Mouse (Mus musculus): ENCODE results near the gene Acads. TPM values are rescaled to one million over a fixed set of nuclear protein-coding genes. Genes with fewer than 3 reads are reported as not detected.
"Not testable (repeated sequence)": the region's sequence is repeated elsewhere in the genome, so short reads cannot be mapped to it uniquely, and the experiment has no call there.

Acads gene
- total RNA-seq, 4 experiments from 2014 or later = 8.1 to 11.7 (median 9.2) TPM

DNA sequence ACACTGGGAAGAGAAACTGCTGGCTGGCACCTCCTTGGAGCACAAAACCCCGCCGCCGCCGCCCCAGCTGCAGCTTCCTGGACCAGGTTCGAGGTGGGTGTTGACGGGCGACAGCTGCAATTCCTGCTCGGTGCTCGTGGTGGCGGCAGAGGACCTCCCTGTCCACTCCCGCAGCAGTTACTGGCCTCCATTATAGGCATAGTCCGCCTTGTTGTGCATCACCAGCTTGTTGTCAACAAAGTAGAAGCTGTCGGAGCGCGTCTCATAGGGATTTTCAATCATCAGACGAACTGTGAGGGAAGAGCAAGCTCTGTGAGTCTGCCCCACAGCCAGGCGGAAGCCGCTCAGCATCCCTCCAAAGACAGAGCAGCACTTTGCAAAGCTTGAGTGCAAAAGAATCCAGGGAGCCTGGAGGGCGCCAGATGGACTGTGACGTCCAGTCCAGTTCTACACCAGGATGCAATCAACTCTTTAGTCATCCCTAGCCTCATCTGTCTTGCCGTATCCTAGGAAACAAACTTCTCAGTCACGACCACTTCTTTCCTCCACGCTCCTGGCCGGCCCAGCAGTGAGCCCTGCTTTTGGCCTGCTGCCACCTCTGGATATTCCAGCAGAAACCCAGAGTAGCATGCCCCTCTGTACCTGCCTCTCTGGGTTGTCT, 6.2 kb upstream of the Acads start:
- peak; percentile 77 to 89 for DNase-seq (ENCODE audit: low spot score in 2 of 2)

DNA sequence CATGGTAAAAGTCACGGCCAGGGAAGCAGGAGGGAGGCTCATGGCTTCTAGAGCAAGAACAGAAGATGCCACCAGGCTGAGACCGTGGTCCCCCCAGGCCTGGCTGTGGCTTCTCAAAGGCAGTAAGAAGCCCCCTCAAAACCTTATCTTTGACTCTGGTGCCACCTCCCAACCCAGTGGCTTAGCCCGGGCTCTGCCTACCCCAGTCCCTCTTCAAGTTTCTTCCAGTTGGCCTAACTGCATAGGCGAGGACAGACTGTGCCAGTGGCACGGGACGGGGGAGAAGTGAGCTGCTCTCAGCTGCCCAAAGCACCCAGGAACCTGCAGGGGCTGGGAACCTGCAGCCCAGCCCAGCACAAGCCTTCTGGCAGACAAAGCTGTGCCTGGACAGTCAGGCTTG, 5.5 kb upstream of the Acads start:
- no peak for DNase-seq (ENCODE audit: low spot score in 2 of 2)

DNA sequence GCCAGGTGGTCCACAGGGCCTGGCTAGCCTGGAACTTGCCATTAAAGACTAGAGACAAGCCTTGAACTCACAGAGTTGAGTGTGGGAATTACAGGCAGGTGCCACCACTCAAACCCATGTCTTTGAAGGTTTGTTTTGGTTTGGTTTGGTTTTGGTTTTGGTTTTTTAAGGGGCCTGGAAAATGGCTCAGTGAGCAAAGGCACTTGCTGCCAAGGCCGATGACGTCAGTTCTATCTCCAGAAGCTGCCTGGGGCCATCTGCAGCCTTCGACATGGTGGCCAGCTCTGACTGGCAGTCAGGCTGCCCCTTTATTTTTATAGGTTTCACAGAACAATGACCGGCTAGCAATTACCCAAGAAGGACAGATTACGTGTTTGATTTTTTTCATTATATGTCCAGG, 1.8 kb upstream of the Acads start:
- no peak for DNase-seq (ENCODE audit: low spot score in 2 of 2)

DNA sequence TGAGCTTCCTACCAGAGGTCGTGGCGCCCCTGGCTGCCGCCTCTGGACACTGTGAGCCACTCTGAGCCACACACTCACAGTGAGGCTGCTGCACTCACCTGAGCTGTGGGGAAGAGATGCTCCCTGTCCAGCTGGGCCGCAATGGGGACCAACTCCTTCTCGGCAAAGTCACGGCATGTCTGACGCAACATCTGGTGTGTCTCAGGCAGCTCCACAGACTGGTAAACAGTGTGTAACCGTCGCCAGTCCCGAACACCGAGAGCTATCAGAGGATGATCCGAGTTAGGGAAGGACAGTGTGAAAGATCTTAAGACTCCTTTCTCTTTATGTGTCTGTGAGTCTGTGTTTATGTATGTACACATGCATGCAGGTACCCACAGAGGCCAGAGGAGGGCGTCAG, 1.7 kb downstream of the Acads start:
- DNase-seq (ENCODE audit: low spot score in 2 of 2) = no peak

DNA sequence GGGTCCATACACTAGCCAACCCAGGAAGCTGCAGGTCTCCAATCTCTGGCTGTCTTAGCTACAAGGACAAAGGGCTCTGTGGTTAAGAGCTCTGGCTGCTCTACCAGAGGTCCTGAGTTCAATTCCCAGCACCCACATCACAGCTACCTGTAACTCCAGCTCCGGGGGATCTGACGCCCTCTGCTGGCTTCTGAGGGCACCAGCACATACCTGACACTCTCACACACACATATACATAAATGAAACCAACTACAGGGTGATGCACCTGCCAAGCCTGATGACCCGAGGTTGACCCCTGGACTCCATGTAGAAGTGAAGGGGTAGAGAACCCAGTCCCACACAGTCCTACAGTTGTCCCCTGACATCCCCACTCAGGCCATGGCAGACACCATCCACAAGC, 2.7 kb downstream of the Acads start:
- no peak for DNase-seq (ENCODE audit: low spot score in 2 of 2)

DNA sequence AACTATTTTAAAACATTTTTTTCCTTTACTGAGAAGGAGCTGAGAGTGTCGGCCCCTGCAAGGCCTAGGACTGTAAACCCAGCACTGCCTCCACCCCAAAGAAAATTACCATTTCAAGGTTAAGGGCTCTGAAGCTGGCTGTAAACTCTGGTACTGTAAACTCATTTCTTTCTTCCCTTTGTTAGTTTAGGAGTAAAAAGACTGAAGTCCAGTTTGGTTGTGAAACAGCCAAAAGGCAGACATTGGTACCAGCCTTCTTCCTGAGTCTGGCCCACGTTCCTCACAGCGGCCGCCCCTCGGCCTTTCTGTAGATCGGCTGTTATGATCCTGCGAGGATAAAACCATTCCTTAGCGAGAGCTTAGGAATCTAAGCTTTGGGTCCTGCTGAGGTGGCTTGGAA, 4.6 kb downstream of the Acads start:
- DNase-seq (ENCODE audit: low spot score in 2 of 2) = no peak

DNA sequence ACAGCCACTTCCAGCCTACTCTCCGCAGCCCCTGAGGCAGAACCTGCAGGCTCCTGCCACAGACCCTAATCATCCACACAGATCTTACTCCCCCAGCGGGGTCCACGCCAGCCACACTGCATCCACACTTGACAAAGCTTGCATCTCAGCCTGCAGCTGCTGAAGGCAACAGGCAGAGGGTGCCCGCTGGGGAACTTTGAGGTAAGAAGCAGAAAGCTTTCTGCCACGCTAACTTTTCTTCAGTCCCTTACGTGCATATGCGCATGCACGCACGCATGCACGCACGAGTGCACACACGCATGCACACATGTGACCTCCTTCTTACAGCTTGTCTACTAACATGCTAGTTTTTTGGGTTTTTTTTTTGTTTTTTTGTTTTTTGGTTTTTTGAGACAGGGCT, 5.9 kb downstream of the Acads start:
- DNase-seq (ENCODE audit: low spot score in 2 of 2) = no peak

DNA sequence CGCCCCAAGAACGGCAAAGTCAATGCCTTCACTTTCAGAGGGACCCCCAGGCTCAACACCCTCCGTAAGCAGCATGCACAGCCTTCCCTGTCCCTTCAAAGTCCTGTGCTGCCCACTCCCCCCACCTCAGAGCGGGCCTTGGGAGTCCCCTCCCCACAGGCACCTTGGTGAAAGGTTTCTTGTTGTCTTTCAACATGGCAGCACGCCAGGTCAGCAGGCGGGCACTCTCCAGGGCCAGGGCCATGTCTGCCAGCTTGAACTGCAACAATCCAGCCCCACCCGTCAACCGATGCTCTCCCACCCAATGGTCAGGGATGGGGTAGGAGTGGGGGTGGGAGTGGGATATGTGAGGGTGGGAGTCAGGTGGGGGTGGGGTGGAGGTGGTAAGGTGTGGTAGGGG, 8.0 kb downstream of the Acads start:
- DNase-seq (ENCODE audit: low spot score in 2 of 2) = no peak

DNA sequence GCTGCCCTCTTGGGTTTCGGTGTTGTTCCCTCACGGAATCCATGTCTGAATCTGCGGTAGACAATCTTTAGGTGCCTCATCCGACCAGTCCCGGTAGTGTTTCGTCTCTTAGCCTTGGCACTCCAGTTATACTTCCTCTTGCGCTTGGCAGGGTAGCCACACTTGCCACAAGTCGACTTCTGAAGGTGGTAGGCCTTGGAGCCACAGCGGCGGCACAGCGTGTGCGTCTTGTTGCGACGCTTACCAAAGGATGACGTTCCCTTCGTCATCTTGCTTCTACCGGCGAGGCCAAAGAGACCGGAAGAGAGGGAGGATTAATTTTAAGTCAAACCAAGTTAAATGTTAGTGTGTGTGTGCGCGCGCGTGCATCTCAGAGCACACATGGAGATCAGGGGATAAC, 15.9 kb downstream of the Acads start:
- not testable (repeated sequence) for DNase-seq (ENCODE audit: low spot score in 2 of 2)

GRCm38 (mm10) chr5:115102231-115102630, 16.9 kb downstream of the Acads start:
- no peak for DNase-seq (ENCODE audit: low spot score in 2 of 2)

GRCm38 (mm10) chr5:115100473-115100872, 18.7 kb downstream of the Acads start:
- no peak for DNase-seq (ENCODE audit: low spot score in 2 of 2)

DNA sequence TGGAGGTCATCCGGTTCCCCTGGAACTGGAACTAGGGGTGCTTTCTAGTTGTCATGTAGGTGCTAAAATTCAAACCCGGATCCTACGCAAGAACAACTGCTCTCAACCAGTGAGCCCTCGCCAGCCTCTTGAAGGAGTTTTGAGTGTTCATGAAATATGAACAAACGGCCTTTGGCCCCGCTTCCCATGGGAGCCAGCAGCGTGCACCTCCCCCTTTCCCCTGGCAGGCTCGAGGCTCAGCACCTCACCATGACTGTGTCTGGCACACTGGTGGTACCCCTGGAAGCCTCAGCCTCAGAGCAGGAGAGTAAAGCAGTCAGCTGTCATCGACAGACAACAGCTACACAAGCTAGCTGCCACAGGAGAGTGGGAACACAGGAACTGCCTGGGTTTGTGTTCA, 19.2 kb downstream of the Acads start:
- no peak for DNase-seq (ENCODE audit: low spot score in 2 of 2)

DNA sequence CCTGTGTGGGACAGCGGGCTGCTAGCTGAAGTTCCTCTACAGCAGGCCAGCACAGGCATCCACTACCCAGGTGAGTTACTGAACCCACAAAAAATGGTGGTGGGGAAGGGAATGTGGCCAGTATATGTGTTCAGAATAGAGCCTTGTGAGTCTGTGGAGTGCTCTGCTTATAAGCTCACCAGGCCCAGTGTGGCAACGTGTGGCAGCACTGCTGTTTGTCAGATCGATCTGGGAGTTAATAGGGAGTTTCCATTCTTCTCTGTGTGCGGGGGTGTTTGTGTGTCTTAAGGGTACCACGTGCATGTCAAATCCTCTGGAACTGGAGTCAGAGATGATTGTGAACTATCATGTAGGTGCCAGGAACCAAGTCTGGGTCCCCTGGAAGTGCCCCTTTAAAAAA, 19.6 kb downstream of the Acads start:
- no peak for DNase-seq (ENCODE audit: low spot score in 2 of 2)

DNA sequence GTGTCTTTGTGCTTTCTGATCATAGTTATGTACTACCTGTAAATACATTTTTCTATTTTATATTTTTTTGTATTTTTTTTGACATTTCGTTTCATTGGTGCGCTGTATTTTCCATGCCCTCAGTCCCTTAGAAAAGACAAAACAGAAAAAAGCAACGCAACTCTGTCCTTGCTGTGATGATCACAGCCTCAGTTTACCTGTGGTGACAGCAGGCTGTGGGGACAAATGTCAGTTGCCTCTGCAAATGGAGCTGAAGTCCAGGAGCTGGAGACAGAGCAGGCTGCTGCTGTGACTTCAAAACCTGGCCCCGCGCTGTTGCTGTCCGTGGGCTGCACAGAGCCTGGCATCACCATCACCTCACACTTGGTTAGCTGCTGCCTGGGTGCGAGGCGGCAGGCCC, 21.0 kb downstream of the Acads start, which contains the start of gene Gm10401:
Gene Gm10401, minus strand, starts transcription at position 101 of the 400 bp plus-strand sequence.
- no peak for DNase-seq (ENCODE audit: low spot score in 2 of 2)

DNA sequence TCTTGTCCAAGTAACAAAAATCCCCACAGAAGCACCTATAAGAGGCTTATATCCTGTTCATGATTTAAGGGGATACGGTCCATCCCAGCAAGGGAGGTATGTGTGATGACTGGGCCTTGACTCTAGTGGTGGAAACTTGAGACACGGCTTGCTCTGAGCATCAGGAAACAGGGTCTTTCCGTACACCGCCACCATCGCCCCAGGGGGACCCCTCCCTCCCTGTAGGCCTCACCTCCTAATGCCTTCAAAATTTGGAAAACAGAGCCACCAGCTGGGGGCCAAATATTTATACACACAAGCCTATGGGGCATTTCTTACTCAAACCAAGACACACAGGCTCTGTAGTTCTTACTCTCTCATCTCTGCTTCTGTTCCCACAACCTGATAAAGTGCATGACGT, 27.4 kb downstream of the Acads start:
- no peak for DNase-seq (ENCODE audit: low spot score in 2 of 2)

GRCm38 (mm10) chr5:115091015-115091414, 28.1 kb downstream of the Acads start:
- DNase-seq (ENCODE audit: low spot score in 2 of 2) = no peak

- DNase-seq (ENCODE audit: low spot score in 2 of 2) = no peak
Observed at GRCm38 (mm10) chr5:115089592-115090268, 29.4 kb downstream of the Acads start.

- no peak for DNase-seq (ENCODE audit: low spot score in 2 of 2)
Observed at GRCm38 (mm10) chr5:115085675-115086074, 33.5 kb downstream of the Acads start.

GRCm38 (mm10) chr5:115083492-115083891, 35.7 kb downstream of the Acads start:
- DNase-seq (ENCODE audit: low spot score in 2 of 2) = no peak

DNA sequence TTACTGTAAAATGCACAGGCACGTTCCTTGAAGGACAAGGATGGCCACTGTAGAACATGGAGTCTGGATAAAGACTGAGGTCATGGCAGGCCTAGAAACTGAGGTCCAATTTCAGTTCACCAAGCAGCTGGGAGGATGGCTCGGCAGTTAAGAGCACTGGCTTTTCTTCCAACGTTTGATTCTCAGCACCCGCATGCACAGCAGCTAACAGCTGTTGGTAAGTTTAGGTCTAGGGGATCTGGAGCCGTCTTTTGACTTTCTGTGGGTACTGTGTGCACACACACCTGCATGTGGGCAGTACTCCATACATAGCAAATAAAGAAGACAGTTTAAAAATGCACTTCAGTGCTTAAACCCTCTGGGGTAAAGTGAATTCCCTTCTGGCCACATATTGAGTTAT, 37.5 kb downstream of the Acads start:
- no peak for DNase-seq (ENCODE audit: low spot score in 2 of 2)

DNA sequence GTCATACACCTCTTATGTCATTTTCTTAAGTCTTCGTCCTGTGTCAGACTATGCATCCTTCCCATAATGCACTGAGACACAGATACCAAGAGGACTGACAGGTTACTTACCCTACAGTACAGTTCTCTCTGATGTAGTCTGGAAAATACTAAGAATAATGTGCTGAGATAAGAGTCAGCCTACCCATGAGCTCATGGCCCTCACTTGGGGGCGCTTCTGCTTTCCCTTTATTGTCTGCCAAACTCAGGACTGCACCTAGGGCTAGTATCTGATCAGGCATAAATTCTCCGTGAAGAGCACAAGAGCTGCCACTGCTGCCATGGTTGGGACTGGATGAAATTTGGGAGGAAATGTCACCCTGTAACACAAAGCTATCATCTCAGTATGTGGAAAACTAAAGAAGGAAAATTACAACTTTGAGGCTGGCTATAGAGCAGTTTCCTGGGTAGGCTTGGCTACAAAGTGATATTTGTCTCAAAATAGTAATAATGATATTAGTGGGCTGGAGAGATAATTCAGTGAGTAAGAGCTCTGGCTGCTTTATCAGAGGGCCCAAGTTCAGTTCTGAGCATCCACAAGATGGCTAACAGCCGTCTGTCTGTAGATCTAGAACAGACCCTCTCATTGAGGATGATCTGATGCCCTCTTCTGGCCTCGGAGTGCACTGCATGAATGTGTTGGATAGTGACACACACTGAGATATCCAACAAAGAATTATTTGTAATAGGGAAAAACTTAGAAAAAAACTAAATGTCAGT, 42.8 kb downstream of the Acads start:
- DNase-seq (ENCODE audit: low spot score in 2 of 2) = peak in 1 of 2 experiments; percentile 55

DNA sequence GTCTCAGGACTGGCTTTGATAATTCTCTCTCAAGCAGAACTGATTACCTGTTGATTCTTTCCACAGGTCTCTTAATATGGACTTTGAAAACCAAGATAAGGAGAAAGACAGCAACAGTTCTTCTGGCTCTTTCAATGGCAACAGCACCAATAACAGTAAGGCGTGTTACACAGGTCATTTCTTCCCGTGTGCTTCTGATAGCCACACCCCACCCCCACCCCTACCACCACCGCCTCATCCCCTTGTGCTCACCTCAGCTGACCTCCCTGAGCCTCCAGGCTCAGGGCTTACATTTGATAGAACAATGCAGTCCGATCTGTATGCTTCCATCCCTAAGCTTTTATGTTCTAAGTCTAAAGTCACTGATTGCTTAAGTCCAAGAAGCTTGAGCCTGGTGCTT, 44.4 kb downstream of the Acads start:
- DNase-seq (ENCODE audit: low spot score in 2 of 2) = no peak

- DNase-seq (ENCODE audit: low spot score in 2 of 2) = not testable (repeated sequence)
Observed at GRCm38 (mm10) chr5:115073306-115073705, 45.8 kb downstream of the Acads start.

Data from layer of hippocampus, adult 8-10 months (tissue).